Comparison of ENCODE assay signal across 17 mouse cellular contexts in the genomic region with DNA sequence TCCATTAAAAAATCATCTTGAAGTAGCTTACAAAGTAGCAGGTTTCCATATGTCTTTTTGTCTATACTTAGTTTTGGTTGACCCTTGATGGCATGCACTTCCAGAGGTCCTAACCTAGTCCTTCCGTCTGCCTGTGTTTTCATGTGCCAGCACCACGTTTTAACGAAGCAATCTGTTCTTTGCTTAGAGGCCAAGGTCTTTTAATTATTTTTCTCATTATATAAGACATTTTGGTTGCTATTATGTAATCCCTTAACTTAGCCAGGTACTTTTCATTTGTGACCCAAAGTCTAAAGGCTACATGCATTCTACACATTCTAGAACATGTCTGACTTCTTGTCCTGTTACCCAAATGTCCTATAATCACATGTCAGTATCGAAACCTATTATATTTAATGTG. TPM values are rescaled to one million over a fixed set of nuclear protein-coding genes. Genes with fewer than 3 reads are reported as not detected.
A peak's percentile ranks its signal among the peaks of the same experiment; 100 is the strongest.
DNase-seq lines count a peak whose midpoint lies in the region; ATAC-seq and TF ChIP-seq lines count a peak whose summit lies in the region.
"Had no signal": no experiment of that assay in that cellular context is flagged by ENCODE, and none has a peak within 500 bp of the region (broad histone marks: within the 10 kb centered on the region; RNA-seq: fewer than 3 reads in every experiment).

No protein-coding gene starts in this region.

- peak; percentile 40 to 42 for DNase-seq in cerebellum, adult 18-20 months
- no peak for DNase-seq in cerebellum, postnatal 10 days
- peak; percentile 18 for DNase-seq in kidney, adult 18-20 months
- DNase-seq in kidney, postnatal 14 days = no peak
- no peak for DNase-seq in lung, postnatal 0 days (ENCODE audit: low spot score)
- no peak for DNase-seq in lung, postnatal 4 days
- no peak for DNase-seq in right cerebral cortex, adult 18-20 months
- DNase-seq: thymus, postnatal 14 days had no signal

- H3K27ac ChIP-seq in lung, postnatal 0 days (ENCODE audit: low read length) = 0 out of 2 replicates have a peak overlapping the region, but pooled peaks have one; percentile 14
- H3K27ac ChIP-seq: embryonic facial prominence, embryonic 13.5 days; hindbrain, embryonic 14.5 days; limb, embryonic 10.5 days; liver, embryonic 15.5 days; macrophage; midbrain, embryonic 12.5 days had no signal

- H3K9ac ChIP-seq in lung, postnatal 0 days (replicated peaks; ENCODE audit: low read depth) = no peak overlapping the region
- H3K9ac ChIP-seq: embryonic facial prominence, embryonic 13.5 days; heart, embryonic 13.5 days; hindbrain, embryonic 14.5 days; liver, embryonic 15.5 days; midbrain, embryonic 12.5 days had no signal

- no peak overlapping the region for H3K4me2 ChIP-seq in lung, postnatal 0 days (replicated peaks; ENCODE audit: low read depth, low read length)
- H3K4me2 ChIP-seq: embryonic facial prominence, embryonic 13.5 days; heart, embryonic 13.5 days; hindbrain, embryonic 14.5 days; liver, embryonic 15.5 days; midbrain, embryonic 12.5 days had no signal

- TF ChIP-seq EP300 in lung, postnatal 0 days (IDR thresholded peaks at IDR 0.05) = no peak

- H3K9me3 ChIP-seq in lung, postnatal 0 days (ENCODE audit: low read length) = no peaks in the 10 kb centered on the region
- H3K9me3 ChIP-seq: embryonic facial prominence, embryonic 13.5 days; heart, embryonic 13.5 days; limb, embryonic 10.5 days; liver, embryonic 15.5 days; midbrain, embryonic 12.5 days had no signal

- H3K36me3 ChIP-seq in lung, postnatal 0 days (ENCODE audit: insufficient read depth, low read length) = no peaks in the 10 kb centered on the region
- H3K36me3 ChIP-seq: embryonic facial prominence, embryonic 13.5 days; heart, embryonic 13.5 days; limb, embryonic 10.5 days; liver, embryonic 15.5 days; midbrain, embryonic 12.5 days had no signal

- H3K4me1 ChIP-seq in lung, postnatal 0 days (ENCODE audit: insufficient read depth, low read depth, low read length) = peaks cover 12% of the 10 kb centered on the region; the same call in 1 of the 2 replicates

- H3K27me3 ChIP-seq in lung, postnatal 0 days (replicated peaks; ENCODE audit: insufficient read depth, low read length) = no peaks in the 10 kb centered on the region
- H3K27me3 ChIP-seq: embryonic facial prominence, embryonic 13.5 days; heart, embryonic 13.5 days; liver, embryonic 15.5 days; midbrain, embryonic 12.5 days had no signal

- WGBS in lung, postnatal 0 days = 73% methylated on average over 4 of the region's 4 CpGs

- ATAC-seq in lung, postnatal 0 days = no peak
- ATAC-seq: activated CD4-positive, CD25-positive, alpha-beta regulatory T cell, adult 4 months; intestine, embryonic 16.5 days had no signal

- H3K4me3 ChIP-seq in lung, postnatal 0 days (ENCODE audit: low read depth, low read length) = no peak overlapping the region
- H3K4me3 ChIP-seq: embryonic facial prominence, embryonic 13.5 days; heart, embryonic 13.5 days; limb, embryonic 10.5 days; liver, embryonic 15.5 days; midbrain, embryonic 12.5 days had no signal

- no peak for TF ChIP-seq CTCF in lung, postnatal 0 days (IDR thresholded peaks at IDR 0.05)

RNA-seq across cellular contexts. Expression of a gene that starts 35.6 kb away (rescaled TPM):
- polyA plus RNA-seq in lung, postnatal 0 days (2015; fragmentation: Nextera tagmentation; extraction: Ambion mirVana) = 27.9 and 39.7 TPM in 2 replicates

Comparison
In these comparisons a context has a peak if more than half of its experiments do, and no peak if none do; other contexts are left out.
1. DNase-seq: peak in cerebellum, adult 18-20 months (2 of 2) and kidney, adult 18-20 months (single experiment); none in cerebellum, postnatal 10 days (0 of 2), kidney, postnatal 14 days (single experiment), lung, postnatal 0 days (single experiment), lung, postnatal 4 days (0 of 2) and right cerebral cortex, adult 18-20 months (single experiment).